Comparison of ENCODE assay signal across 27 mouse cellular contexts in genomic region chr6:90635081-90635480, GRCm38 (mm10). TPM values are rescaled to one million over a fixed set of nuclear protein-coding genes. Genes with fewer than 3 reads are reported as not detected.
DNase-seq lines count a peak whose midpoint lies in the region; ATAC-seq and TF ChIP-seq lines count a peak whose summit lies in the region.
"Had no signal": no experiment of that assay in that cellular context is flagged by ENCODE, and none has a peak within 500 bp of the region (broad histone marks: within the 10 kb centered on the region; RNA-seq: fewer than 3 reads in every experiment).

No protein-coding gene starts in this region.

- no peak overlapping the region for H3K4me2 ChIP-seq in forebrain, embryonic 13.5 days
- H3K4me2 ChIP-seq: embryonic facial prominence, embryonic 13.5 days; embryonic facial prominence, embryonic 15.5 days; forebrain, embryonic 12.5 days had no signal

- 0 out of 2 replicates have a peak, but pooled peaks cover 5% of the 10 kb centered on the region for H3K27me3 ChIP-seq in E14TG2a.4 (ENCODE audit: insufficient read depth, low read length)
- no peaks in the 10 kb centered on the region for H3K27me3 ChIP-seq in hindbrain, embryonic 10.5 days (ENCODE audit: insufficient read depth, poor library complexity, severe bottlenecking)
- no peaks in the 10 kb centered on the region for H3K27me3 ChIP-seq in forebrain, embryonic 13.5 days
- H3K27me3 ChIP-seq: CH12.LX; embryonic facial prominence, embryonic 13.5 days; embryonic facial prominence, embryonic 15.5 days; forebrain, embryonic 12.5 days; Patski had no signal

- ATAC-seq in forebrain, embryonic 13.5 days = no peak
- ATAC-seq: activated CD4-positive, CD25-positive, alpha-beta regulatory T cell, adult 4 months; CD4-positive, CD25-positive, alpha-beta regulatory T cell, adult 4 months; forebrain, embryonic 16.5 days; Patski had no signal

- H3K9ac ChIP-seq in forebrain, embryonic 13.5 days = no peak overlapping the region
- H3K9ac ChIP-seq: embryonic facial prominence, embryonic 13.5 days; embryonic facial prominence, embryonic 15.5 days; forebrain, embryonic 12.5 days had no signal

- 0 out of 2 replicates have a peak overlapping the region, but pooled peaks have one; percentile 17 for H3K4me3 ChIP-seq in E14TG2a.4 (replicated peaks; ENCODE audit: low read length)
- H3K4me3 ChIP-seq in hindbrain, embryonic 10.5 days = no peak overlapping the region
- H3K4me3 ChIP-seq in forebrain, embryonic 13.5 days = no peak overlapping the region
- H3K4me3 ChIP-seq: embryonic facial prominence, embryonic 13.5 days; embryonic facial prominence, embryonic 15.5 days; erythroblast, embryonic 14.5 days; forebrain, embryonic 10.5 days; forebrain, embryonic 12.5 days had no signal

- no peaks in the 10 kb centered on the region for H3K36me3 ChIP-seq in E14TG2a.4 (ENCODE audit: insufficient read depth, low read length)
- no peaks in the 10 kb centered on the region for H3K36me3 ChIP-seq in hindbrain, embryonic 10.5 days
- H3K36me3 ChIP-seq in forebrain, embryonic 13.5 days (ENCODE audit: poor library complexity, severe bottlenecking) = no peaks in the 10 kb centered on the region
- H3K36me3 ChIP-seq: embryonic facial prominence, embryonic 13.5 days; embryonic facial prominence, embryonic 15.5 days; forebrain, embryonic 10.5 days; forebrain, embryonic 12.5 days had no signal

- WGBS in hindbrain, embryonic 10.5 days = 42% methylated on average over 4 of the region's 4 CpGs
- 46% methylated on average over 4 of the region's 4 CpGs for WGBS in forebrain, embryonic 13.5 days

- no peak for TF ChIP-seq CTCF in E14TG2a.4 (conservative IDR thresholded peaks at IDR 0.05; ENCODE audit: low read length)

- peak; percentile 74 for DNase-seq in ES-CJ7 (ENCODE audit: low read depth, low spot score)
- peak; percentile 69 for DNase-seq in R1 (ENCODE audit: low read depth, low spot score)
- no peak for DNase-seq in hindbrain, embryonic 10.5 days (ENCODE audit: low spot score)
- DNase-seq in ovary, postnatal 36 days (ENCODE audit: low spot score) = no peak
- DNase-seq: adrenal gland, adult 8-10 months; adrenal gland, postnatal 14 days; adrenal gland, postnatal 36 days; B cell, adult 2 months; cerebellum, adult 11-12 months; cerebellum, adult 2 months; cerebellum, adult 9-10 months; cerebellum, postnatal 10 days; cerebellum, postnatal 36 days; embryo, embryonic 11 days had no signal

- no peaks in the 10 kb centered on the region for H3K9me3 ChIP-seq in E14TG2a.4 (ENCODE audit: low read length)
- no peaks in the 10 kb centered on the region for H3K9me3 ChIP-seq in hindbrain, embryonic 10.5 days
- no peaks in the 10 kb centered on the region for H3K9me3 ChIP-seq in forebrain, embryonic 13.5 days (replicated peaks)
- H3K9me3 ChIP-seq: embryonic facial prominence, embryonic 15.5 days; forebrain, embryonic 10.5 days; forebrain, embryonic 12.5 days; G1E had no signal

- H3K27ac ChIP-seq in hindbrain, embryonic 10.5 days = no peak overlapping the region
- no peak overlapping the region for H3K27ac ChIP-seq in forebrain, embryonic 13.5 days
- H3K27ac ChIP-seq: embryonic facial prominence, embryonic 13.5 days; embryonic facial prominence, embryonic 15.5 days; forebrain, embryonic 10.5 days; forebrain, embryonic 12.5 days had no signal

- peaks cover 25% of the 10 kb centered on the region for H3K4me1 ChIP-seq in E14TG2a.4 (replicated peaks; ENCODE audit: low read depth, low read length)
- H3K4me1 ChIP-seq in hindbrain, embryonic 10.5 days (replicated peaks) = peaks cover 8% of the 10 kb centered on the region
- H3K4me1 ChIP-seq in forebrain, embryonic 13.5 days = no peaks in the 10 kb centered on the region
- H3K4me1 ChIP-seq: embryonic facial prominence, embryonic 13.5 days; embryonic facial prominence, embryonic 15.5 days; forebrain, embryonic 12.5 days had no signal

RNA-seq across cellular contexts. Expression of gene Slc41a3, which starts 30.6 kb away (rescaled TPM):
- 2.8 and 3.6 TPM in 2 replicates for polyA plus RNA-seq in hindbrain, embryonic 10.5 days (2016; fragmentation: Nextera tagmentation; extraction: Ambion mirVana)
- 1.7 and 1.9 TPM in 2 replicates for polyA plus RNA-seq in forebrain, embryonic 13.5 days (2015; fragmentation: Nextera tagmentation; extraction: Ambion mirVana)

Comparison
In these comparisons a context has a peak if more than half of its experiments do, and no peak if none do; other contexts are left out.
1. DNase-seq: peak in ES-CJ7 (single experiment) and R1 (single experiment); none in hindbrain, embryonic 10.5 days (single experiment) and ovary, postnatal 36 days (single experiment).